Mouse (Mus musculus): ENCODE measurements around the gene Atad2b. TPM values are rescaled to one million over a fixed set of nuclear protein-coding genes. Genes with fewer than 3 reads are reported as not detected.

Gene Atad2b
- total RNA-seq (2023; ENCODE audit: inconsistent age) = 73.2 to 86.9 TPM (median 81.8 TPM) in 4 replicates

GRCm38 (mm10) chr12:4916994-4917804 lies at the start of gene Atad2b:
Gene Atad2b, plus strand, starts transcription at chr12:4917353.

DNA sequence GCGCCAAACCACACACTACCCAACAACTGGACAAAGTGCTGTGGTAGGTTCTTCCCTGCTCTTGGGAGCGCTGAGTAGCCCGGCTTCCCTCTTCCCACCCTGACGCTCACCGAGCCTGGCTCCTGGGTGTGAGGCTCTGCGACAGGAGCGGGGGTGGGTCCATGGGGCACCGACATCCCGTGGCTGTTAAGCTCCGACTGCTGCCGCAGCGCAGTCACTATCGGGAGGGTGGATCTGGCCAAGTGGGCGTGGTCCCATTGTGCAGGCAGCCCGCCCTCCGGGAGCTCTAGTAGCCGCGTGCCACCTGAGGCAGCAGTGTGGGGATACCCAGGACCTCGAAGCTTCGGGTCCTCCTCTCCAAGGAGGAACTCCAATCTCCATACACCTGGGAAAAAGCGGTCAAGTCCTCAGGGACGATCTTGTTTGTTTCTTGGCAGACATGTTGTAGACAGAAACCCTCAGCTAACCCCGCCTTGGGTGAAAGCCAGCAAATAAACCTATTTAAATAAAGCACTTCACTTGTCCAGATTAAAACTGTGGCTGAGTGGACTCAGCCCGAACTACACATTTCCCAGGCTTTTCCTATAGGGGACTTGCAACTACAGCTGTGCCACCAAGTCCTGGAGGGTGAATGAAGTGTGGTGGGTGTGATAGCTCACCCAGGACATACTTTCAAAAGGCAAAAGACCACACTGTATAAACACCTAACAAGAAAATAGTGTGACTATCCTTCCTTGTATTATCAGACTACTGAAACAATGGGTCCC lies 42.8 kb upstream of the Atad2b start, which contains the start of gene Mfsd2b:
Gene Mfsd2b (minus strand): TSS at position 199 of the 767 bp plus-strand sequence.

DNA sequence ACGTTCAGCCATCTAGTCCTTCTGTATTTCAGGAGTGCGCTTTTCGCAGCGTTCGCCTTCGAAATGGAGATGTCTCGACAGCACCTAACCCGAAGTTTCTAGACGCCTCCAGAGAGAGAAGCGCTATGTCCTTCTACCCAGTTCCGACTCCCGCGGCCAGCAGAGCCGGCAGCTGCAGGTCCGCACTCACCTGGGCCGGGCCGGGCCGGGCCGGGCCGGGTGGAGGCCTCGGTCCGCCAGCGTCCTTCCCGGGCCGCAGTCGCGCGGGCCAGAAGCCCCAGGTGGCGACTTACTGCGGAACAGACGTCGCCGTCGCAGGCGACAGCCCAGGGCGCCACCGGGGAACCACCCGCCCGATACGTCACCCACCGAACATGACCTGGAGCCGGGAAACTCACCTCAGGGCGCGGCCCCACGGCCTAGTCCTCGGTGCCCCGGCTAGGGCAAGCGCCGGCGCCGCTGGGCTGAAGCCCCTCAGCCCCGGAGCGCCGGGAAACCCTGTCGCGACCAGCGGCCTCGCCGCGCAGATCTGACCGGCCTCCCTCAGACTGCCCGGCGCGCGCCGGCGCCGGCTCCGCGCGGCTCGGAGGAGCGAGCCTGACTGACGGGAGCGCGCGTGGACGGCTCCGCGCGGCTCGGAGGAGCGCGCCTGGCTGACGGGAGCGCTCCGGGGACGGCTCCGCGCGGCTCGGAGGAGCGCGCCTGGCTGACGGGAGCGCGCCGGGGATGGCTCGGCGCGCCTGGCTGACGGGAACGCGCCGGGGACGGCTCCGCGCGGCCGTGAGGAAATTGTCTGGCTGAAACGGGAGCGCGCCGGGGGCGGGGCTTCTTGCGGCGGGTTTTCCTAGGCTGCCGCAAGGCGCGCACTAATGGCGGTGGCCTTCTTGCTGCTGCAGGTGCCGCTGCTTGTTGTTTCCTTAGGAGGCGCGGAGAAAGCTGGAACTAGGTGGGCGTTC lies 9.9 kb upstream of the Atad2b start, which contains the start of gene Ubxn2a:
Gene Ubxn2a (minus strand): TSS at position 755 of the 956 bp plus-strand sequence.

Other genes starting within 250 kb of the Atad2b start
- gene Fam228a, start 178.9 kb upstream of the Atad2b start, total RNA-seq (2023; ENCODE audit: inconsistent age) = 0.32 to 0.63 TPM in 2 of 4 replicates, not detected in the others
- 1.2 to 1.7 TPM (median 1.6 TPM) in 4 replicates for gene Pfn4, start 148.3 kb upstream of the Atad2b start, total RNA-seq (2023; ENCODE audit: inconsistent age)
- gene Fam228b, start 148.1 kb upstream of the Atad2b start, total RNA-seq (2023; ENCODE audit: inconsistent age) = 2.2 to 12.0 TPM (median 6.7 TPM) in 4 replicates
- 112 to 144 TPM (median 136 TPM) in 4 replicates for gene Sf3b6, start 99.8 kb upstream of the Atad2b start, total RNA-seq (2023; ENCODE audit: inconsistent age)
- gene Fkbp1b, start 75.8 kb upstream of the Atad2b start, total RNA-seq (2023; ENCODE audit: inconsistent age) = not detected in 4 replicates
- gene Wdcp, start 74.0 kb upstream of the Atad2b start, total RNA-seq (2023; ENCODE audit: inconsistent age) = 12.7 to 15.1 TPM (median 13.5 TPM) in 4 replicates
- gene Mfsd2b, start 43.0 kb upstream of the Atad2b start, total RNA-seq (2023; ENCODE audit: inconsistent age) = 2.0 to 3.4 TPM (median 2.2 TPM) in 4 replicates
- 21.1 to 25.8 TPM (median 23.9 TPM) in 4 replicates for gene Ubxn2a, start 9.6 kb upstream of the Atad2b start, total RNA-seq (2023; ENCODE audit: inconsistent age)